Mouse (Mus musculus) spleen, postnatal 14 days (tissue): ENCODE data around the gene Hspe1.
"Not testable (repeated sequence)": the region's sequence is repeated elsewhere in the genome, so short reads cannot be mapped to it uniquely, and the experiment has no call there.

Experiments
- DNase-seq, 2 experiments: peaks; one replicate each; pipeline ENCODE4 v3.0.0; 2021 to 2022; ENCODE audit warnings: low spot score in 2 of 2

Hspe1 gene

GRCm38 (mm10) chr1:55087932-55088610 lies at the start of gene Hspe1, which contains the start of gene Hspd1:
Gene Hspe1, plus strand, starts transcription at chr1:55088132.
Gene Hspd1, minus strand, starts transcription at chr1:55088243.
- peak; percentile 89 to 94 for DNase-seq

DNA sequence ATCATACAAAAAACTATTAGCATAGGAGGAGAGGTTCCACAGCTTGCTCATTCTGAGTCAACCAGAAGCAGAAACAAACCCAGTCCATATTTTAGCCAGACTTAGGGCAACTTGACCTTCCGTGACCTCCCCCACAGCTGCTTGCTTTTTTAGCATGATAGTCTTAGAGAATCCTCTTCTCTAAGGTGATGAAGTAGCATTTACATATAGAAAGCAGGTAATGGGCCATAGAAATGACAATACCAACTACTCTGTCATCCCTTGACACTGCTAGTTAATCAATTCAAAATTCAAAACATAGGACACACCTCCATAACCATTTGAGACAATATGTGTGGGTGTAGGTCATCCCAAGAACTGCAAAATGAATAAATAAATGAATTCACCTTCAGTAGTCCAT lies 48.0 kb upstream of the Hspe1 start:
- no peak for DNase-seq

- no peak for DNase-seq
Observed at GRCm38 (mm10) chr1:55041691-55042090, 46.2 kb upstream of the Hspe1 start.

DNA sequence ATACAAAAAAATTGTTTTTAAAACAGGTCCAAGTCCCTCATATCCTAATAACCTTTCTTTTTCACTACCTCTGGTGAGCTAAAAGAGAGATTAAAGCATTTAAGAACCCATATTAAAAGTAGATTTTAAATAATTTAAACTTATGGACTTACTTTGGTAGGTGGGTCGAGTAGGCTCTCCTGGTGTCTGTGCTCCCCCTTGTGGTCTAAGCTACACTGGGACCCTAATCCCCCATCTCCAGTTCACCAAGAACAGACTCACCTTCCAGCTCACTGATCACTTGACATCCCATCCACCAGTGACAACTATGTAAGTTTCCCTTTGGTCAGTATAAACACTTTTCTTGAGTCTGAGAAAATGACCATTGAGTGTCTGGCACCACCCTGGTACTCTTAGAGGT lies 45.7 kb upstream of the Hspe1 start:
- DNase-seq, result no peak

DNA sequence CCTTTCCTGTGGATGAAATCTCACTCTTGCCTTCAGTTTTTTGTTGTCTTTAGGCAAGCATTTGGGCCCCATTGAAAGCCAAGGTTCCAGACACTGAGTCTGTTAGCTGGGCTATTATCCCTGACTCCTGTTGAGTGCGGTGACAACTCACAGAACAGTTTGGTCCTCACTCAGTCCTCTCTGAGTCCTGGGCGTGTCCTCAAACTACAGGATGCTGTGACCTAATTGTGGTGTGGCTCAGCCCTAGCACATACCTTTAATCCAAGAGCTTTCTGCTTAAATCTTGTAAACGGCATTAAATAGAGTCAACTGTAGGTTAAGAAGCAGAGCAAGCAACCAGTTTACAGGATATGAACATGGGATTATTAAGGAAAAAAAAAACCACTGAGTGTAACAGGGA lies 44.8 kb upstream of the Hspe1 start:
- no peak for DNase-seq

DNA sequence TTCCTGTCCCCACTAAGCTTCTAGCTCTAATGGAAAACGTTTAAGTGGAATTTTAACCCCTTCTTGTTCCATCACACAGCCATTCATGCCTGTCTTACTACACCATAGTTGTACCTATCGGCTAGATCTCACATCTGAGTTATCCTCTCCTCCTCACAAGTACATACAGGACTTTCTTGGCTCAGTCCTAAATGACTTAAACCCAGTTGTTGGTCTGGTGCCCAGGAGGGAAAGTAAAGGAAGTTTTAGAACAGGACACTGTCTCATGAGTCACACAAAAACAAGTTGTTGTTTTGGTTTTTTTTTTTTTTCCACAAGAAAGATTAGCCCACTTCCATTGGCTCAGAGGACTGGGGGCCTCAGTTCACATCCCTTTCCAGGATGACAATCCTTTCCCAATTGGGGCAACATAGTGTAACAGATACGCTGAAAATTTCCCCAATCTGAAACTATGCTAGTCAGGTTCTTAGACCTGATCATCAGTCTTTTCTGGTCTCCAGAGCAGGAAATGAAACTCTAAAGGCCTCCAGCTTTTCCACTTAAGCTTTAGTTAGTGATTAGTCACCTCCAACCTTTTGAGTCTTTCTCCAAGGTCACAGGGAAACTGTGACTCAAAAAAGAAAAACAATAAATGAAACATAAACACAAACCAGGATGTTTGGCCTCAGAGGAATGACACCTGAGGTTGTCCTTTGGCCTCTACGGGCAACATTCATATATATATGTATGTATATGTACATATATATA lies 38.9 kb upstream of the Hspe1 start:
- DNase-seq, result no peak

DNA sequence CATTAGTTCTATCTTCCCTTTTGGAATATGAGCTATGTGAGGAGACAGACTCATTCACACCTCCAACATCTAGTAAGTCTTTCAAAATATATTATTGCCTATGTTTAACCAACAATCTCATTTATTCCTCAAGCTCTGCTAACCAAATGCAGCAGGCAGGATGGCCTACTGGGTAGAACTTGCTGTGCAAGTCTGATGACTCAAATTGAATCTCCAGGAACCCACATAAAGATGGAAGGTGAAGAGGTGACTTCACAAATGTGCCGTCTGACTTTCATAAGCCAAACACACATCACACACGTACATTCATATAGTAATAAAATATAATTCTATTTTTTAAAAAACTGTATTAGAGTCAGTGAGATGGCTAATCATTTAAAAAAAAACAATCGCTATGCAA lies 36.3 kb upstream of the Hspe1 start:
- no peak for DNase-seq

- DNase-seq, result peak; percentile 97 to 99
Observed at GRCm38 (mm10) chr1:55052355-55052953, 35.5 kb upstream of the Hspe1 start, which contains the start of gene Coq10b. Gene Coq10b, plus strand, starts transcription at chr1:55052770.

GRCm38 (mm10) chr1:55053005-55053404 lies 34.9 kb upstream of the Hspe1 start:
- peak; percentile 55 to 65 for DNase-seq

DNA sequence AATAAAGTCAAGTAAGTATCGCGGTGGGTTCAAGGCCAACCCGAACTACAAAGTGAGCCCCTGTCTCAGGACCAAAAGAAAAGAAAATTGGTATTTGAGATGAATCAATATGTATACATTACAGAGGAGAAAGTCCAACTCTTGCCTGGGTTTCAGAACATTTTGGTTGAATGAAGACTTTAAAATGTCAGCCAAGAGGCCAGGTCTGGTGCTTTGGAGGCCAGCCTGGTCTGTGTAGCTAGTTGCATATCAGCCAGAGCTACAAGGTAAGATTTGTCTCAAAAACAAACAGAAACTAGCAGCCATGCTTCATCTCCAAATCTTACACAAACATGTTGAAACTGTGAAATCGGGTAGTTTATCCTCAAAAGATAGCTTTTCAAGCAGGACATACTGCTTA lies 34.3 kb upstream of the Hspe1 start:
- no peak for DNase-seq

DNA sequence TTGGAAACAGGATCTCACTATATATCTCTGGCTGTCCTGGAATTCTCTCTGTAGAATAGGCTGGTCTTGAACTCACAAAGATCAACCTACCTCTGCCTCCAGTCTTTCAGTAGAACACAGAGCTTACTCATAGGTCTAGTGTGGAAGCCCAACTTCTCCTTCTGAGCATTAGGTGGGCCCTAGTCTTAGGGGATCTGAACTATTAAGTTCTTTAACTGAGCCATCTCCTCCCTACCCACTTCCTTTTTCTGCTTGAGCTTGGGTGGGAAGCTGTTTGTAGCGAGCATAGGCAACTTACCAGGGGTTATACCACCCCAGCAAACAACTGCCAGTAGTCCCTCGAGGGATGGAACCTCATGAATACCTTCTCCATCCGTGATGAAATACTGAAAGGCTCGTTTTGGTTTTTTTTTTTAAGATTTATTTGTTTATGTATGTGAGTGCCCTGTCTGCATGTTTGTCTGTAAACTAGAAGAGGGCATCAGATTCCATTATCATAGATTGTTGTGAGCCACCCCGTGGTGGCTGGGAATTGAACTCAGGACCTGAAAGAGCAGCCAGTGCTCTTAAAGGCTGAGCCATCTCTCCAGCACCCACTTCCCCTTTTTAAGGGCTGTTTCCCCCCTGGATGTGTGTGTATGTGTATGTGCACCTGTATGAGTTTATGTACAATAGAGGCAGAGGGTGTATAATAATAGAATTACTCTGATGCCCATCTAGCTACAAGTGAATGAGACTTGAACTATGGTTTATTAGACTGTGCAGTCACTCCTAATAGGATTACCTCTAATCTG lies 32.4 kb upstream of the Hspe1 start:
- DNase-seq, result no peak

- DNase-seq, result not testable (repeated sequence)
Observed at GRCm38 (mm10) chr1:55058383-55058782, 29.5 kb upstream of the Hspe1 start.

- no peak for DNase-seq
Observed at GRCm38 (mm10) chr1:55061099-55061498, 26.8 kb upstream of the Hspe1 start.

DNA sequence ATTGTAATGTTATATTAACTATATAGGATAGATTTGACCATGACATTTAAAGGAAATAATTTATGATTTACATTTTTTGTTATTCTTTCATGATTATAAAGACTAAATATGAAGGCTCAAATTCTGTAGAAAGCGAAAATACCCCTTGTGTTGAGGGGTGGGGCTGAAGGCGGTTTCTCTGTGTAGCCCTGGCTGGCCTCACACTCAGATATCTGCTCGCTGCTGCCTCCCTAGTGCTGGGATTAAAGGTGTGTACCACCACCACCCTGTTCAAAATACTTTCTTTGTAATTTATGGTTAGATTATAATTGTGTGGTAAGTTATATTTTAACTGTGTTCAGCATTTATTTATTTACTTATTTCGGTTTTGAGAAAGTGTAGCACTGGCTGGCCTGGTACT lies 26.2 kb upstream of the Hspe1 start:
- no peak for DNase-seq

DNA sequence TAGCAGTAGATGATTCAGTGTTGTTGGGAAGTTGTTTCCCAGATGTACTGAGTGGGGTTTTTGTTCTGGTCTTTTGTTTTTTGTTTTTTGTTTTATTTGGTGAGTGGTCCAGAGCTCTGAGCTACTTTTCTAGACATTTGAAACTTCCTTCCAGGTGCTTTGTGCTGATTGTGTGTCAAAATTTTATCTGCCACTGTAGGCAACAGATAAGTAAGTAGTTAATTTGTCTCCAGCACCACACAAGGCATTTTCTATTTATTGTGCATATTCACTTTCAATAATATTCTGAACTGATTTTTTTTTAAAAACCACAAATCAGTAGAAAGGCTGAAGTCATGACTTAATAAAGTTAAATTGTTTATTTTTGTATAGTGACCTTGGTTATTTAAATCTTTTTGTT lies 15.6 kb upstream of the Hspe1 start:
- not testable (repeated sequence) for DNase-seq

DNA sequence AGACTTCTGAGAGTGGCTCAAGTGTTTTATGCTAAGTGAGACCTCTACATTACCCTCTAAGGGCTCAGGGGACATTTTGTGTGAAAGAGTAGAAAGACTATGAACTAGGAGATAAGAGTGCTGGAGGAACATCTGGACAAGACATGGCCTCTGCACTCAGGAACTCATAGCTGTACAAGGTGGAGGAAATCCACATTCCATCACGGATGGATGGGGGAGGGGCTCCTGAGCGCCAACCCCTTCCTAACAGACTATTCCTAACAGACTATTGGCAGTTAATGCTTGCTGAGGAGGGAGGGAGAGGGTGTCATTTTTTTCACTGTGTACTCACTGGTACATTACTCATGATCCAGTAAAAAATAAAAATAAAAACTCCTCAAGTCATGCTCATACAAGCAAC lies 13.2 kb upstream of the Hspe1 start:
- DNase-seq, result no peak

- no peak for DNase-seq
Observed at GRCm38 (mm10) chr1:55075652-55076394, 12.1 kb upstream of the Hspe1 start.

GRCm38 (mm10) chr1:55076395-55076743 lies 11.6 kb upstream of the Hspe1 start:
- no peak for DNase-seq

- DNase-seq, result no peak
Observed at GRCm38 (mm10) chr1:55076849-55077516, 10.9 kb upstream of the Hspe1 start.

- DNase-seq, result no peak
Observed at GRCm38 (mm10) chr1:55079677-55080076, 8.3 kb upstream of the Hspe1 start.

- DNase-seq, result no peak
Observed at GRCm38 (mm10) chr1:55082106-55082505, 5.8 kb upstream of the Hspe1 start.
